Mouse (Mus musculus) cerebellum, adult (tissue): ENCODE measurements at regions not wholly inside any gene's neighbourhood (a gene's known extent, or its start where the extent isn't known, plus 50 kb on each side); places are given as distances from the start of the nearest gene placed in this dataset.

Experiments used
- ATAC-seq: cut with Nextera tagmentation; 2 replicates; pipeline ENCODE4 v1.9.2; 2017; ENCODE audit warnings: mild to moderate bottlenecking, moderate library complexity, mixed read lengths; ENCODE audit not compliant: insufficient number of reproducible peaks, low FRiP score, low TSS enrichment

DNA sequence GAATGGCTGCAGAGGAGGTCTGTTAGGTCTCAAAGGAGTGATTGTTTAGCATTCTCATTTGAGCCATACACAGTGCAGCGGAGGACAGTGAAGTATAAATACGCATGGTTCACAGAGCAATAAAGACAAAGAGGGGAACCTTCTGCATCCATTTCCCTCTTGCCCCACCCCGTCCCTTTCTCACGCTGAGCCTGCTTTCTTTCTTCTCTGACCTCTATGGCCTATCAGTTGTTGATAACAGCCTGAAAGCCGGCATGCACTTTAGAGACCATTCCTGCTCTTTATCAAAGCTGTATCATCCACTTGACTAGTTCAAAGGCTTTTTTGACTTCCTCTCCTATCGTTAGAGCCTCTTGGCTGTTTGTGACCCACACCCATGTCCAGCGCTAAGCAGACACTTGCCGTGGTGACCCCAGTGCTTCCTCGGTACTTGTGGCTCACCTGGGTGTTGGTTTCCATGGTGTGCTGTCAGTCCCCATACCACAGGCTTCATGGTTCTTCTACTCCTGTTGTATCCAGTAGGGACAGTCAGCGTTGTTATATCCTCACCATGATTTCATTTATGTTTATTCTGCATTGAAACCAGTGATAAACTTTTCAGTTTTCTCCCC is 161.3 kb downstream of the Slc30a10 start:
- no peak for ATAC-seq

GRCm38 (mm10) chr1:185617691-185618090 is 163.0 kb downstream of the Slc30a10 start:
- no peak for ATAC-seq

- no peak for ATAC-seq
These were observed 164.4 kb downstream of the Slc30a10 start for GRCm38 (mm10) chr1:185619011-185619410.

- ATAC-seq: no peak
These were observed 173.8 kb downstream of the Slc30a10 start for GRCm38 (mm10) chr1:185628401-185628800.

DNA sequence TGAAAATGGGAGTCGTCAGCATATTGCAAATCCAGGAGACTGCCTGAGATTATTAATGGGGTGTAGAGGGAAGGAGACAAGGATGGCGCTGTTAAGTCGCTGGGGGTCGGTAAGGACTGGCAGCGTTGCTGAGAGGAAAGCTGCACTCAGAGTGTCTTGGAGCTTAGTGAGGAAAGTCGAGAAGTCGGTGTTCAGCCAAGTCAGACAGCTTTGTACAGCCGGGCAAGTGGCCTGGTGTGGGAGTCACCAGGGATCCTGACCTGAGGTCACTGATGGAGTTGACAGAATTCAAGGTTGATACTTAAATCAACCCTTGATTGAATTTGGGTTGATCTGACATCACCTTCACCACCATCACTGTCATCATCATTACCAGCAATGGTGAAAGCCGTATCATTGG is 175.3 kb downstream of the Slc30a10 start:
- no peak for ATAC-seq

DNA sequence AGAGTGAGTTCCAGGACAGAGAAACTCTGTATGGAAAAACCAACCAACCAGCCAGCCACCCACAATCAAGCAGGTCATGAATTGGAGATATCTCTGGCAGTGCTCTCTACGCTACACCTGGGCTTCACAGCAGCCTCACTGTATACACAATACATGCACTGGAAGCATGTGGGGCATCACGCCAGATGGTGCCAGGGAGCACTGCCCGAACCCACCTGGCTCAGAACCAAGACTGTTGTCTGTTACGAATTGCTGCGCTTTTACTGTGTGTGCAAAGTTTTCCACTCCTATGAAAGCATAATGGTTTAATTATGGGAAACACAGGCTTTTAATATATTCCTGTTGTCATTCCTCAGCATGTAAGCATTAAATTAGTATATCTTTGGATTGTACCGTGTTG is 184.0 kb downstream of the Slc30a10 start:
- ATAC-seq: no peak

DNA sequence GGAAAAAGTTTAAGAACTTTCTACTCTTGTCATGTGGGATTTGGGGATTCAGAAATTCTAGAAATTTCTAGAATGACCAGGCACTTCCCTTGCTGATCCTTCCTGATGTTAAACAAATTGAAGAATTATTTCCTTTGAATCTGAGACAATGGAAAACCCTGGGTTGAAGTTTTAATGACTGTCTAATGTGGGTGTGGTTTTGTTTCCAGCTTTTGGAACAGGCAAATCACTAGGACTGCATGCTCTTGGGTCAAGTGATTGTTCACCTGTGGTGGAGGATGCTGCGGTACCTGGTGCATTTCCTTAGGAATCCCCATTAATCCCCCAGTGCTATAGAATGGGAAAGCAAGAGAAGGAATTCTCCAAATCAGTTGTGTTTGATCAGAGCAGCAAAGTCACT is 184.8 kb downstream of the Slc30a10 start:
- no peak for ATAC-seq

DNA sequence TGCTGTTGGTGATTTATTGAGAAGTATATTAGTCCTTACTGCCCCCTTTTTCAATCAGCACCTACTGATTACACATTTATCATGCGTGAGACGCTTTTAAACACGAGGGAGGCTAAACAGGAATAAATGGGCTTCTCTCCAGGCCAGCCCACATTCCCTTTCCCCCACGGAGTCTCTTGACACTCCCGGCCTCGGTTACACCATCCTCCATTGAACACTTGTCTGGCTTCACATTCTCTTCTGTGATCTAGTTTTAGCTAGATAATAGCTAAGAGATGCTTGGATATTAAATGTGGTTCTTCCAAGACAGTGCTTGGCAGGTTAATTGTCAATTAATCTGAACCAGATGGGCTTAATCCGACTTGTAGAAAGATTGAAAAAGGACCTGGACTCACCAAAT is 189.4 kb downstream of the Slc30a10 start:
- ATAC-seq: no peak

- no peak for ATAC-seq
These were observed 193.5 kb downstream of the Slc30a10 start for GRCm38 (mm10) chr1:185648128-185648527.

DNA sequence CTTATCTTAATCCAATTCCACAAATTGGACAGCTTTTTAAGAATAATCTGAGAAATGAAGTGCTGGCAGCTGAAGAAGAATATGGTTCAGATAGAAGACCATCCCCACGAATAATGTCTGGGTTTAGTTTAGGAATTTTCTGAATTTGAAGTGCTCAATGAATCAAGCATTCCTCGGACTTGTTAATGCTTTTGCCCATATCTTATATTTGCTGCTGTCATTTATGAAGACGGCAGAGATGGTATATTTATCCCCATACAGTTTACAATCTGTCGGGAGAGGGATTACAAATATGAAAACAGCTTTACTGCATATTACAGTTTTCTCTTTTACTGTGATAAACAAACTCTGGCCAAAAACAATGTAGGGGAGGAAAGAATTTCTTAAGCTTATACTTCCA is 194.3 kb downstream of the Slc30a10 start:
- no peak for ATAC-seq

GRCm38 (mm10) chr1:185650926-185651325 is 196.3 kb downstream of the Slc30a10 start:
- no peak for ATAC-seq

DNA sequence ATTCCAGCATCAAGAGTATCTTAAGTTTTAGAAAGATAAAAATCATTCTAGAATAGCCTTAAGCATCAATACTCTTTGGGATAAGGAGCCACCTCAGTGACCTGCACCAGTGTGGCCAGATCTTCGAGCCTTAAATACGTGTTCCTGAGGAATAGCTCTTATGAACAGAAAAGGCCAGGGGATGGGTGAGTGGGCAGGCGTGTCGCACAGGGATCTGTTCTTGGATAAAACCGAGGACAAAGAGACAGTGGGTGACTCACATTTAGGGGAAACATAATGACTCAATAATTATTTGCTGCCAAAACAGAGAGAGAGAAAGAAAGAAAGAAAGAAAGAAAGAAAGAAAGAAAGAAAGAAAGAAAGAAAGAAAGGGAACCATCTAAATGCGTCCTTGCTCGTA is 200.4 kb downstream of the Slc30a10 start:
- no peak for ATAC-seq

- no peak for ATAC-seq
These were observed 200.8 kb downstream of the Slc30a10 start for GRCm38 (mm10) chr1:185655461-185655860.

DNA sequence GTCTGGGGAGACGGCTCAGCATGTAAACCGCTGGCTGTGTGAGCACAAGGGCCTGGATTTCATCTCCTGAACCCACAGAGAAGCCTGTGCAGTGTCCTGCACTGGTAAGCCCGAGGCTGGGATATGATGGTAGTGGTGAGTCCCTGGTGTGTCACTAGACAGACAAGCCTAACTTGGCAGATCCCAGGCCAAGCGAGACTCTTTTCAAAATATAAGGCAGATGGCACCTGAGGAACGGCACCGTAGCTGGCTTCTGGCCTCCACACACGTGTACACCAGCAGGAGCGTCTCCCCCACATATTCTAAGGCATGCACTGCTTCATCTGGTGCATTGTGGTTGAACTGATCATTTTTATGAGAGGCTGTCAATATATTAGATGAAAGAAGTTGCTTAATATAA is 202.6 kb downstream of the Slc30a10 start:
- no peak for ATAC-seq

DNA sequence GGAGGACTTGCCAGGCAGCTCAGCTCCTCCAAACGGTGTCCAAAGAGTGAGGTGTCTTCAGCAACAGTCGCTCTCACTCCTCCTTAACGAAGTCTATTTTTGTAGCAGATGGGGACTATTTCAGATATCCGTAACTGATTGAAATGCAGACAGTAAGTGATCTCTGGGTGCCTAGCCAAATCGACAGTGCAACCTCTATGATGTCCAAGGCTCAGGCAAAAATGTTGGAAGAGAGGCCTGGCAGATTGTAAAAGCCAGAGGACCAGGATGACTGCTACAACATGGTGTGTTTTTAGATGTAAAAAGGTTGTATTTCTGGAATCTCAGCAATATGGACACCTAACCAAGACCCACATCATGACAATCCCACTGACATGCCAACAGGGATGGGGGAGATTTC is 204.8 kb downstream of the Slc30a10 start:
- ATAC-seq: no peak

DNA sequence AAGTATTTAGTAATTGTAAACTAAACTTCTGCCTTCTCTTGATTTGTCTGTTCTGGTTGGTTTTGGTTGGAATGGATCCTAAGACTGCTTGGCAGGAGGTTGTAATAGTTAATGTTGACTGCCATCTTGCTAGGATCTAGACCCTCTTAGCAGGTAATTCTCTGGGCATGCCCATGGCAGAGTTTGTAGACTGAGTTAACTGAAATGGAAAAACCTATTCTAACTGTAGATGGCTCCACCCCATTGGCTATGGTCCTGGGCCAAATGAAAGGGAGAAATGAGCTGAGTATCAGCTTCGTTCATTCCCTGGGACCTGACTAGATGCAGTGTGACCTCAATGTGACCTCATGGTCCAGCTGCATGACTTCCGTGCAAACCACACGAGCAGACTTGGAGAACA is 207.7 kb downstream of the Slc30a10 start:
- ATAC-seq: no peak

- ATAC-seq: no peak
These were observed 215.5 kb downstream of the Slc30a10 start for GRCm38 (mm10) chr1:185670029-185670741.

- ATAC-seq: no peak
These were observed 218.3 kb downstream of the Slc30a10 start for GRCm38 (mm10) chr1:185672940-185673339.

DNA sequence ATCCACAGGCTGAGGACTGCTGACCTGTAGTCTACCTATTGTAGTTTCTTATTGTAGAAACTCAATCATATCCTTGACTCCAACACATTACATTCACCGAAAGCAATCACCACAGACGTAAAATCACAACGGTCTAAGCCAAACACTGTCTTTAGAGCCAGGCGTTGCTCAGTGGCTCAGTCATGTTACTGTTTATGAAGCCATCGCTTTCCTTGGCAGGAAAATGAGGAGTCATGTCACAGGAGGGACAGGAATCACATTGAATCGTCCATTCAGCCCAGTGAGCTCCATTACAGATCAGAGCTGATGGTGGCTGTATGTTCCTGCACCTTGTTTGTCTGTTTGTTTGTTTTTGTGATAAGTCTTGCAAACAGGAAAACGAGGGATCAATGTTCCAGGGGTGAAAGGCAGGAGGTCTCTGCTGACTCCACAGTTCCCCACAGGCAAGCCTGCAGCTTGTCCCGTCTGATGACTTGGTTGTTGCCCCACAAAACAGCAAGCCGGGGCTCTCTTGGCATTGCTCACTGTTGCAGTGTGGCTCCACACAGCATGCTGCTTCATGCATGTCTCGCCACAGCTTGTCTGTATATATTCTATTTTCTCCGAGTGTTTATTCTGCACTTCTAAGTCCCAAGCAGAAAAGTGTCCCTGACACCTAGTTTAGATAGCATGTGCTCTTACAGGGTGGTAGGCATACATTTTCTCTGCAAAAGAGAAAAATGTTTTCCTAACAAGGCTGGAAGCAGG is 221.2 kb downstream of the Slc30a10 start:
- no peak for ATAC-seq

DNA sequence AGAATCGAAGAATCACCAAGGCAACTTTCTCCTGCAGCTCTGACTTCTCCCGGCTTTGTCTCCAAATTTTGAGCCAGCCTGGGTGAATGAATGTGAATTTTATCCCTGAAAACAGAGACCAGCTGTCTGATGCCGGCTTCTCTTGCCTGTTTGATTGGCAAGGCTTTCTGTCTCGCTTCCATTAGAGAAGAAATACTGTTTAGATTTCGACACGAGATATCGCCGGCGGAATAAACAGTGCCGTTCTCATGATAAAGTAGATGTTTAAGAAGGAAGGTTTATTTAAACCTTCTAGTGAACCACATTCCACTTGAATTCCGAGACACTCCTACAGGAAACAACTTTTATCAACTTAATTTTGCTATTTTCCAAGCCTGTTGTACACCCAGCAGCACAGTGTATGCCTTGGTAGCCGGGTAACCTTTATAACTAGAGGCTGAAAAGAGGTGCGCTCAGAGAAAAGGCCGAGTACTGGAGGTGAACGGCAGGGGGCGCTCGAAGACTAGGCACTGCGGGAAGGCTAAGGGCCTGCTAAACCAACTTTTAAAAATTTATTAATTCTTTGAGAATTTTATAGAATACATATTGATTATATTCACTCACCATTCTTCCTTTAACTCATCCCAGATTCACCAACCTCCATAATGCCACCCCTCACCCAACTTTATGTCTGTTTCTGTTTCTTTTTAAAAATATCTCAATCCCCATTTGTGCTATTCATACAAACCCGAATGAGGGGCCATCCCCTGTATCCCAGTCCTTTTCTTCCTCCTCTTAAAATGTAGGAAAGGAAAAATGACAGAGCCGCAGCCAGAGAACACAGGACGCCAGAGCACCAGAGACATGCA is 227.2 kb downstream of the Slc30a10 start:
- ATAC-seq: peak; percentile 63; the same call in 1 of the 2 replicates

- ATAC-seq: no peak
These were observed 227.8 kb downstream of the Slc30a10 start for GRCm38 (mm10) chr1:185682458-185682750.
